Mouse (Mus musculus) brain, adult 2 months (tissue): ENCODE data around the gene Kera.

Source experiments
- DNase-seq: peaks from one replicate; pipeline ENCODE4 v3.0.0; 2011; ENCODE audit warnings: low read depth, low spot score

The Kera gene

GRCm38 (mm10) chr10:97606579-97606978 is at the start of gene Kera:
TSS of gene Kera (plus strand) at chr10:97606879.
- DNase-seq, result no peak

GRCm38 (mm10) chr10:97564957-97565856 is 41.5 kb upstream of the Kera start, which contains the start of gene Lum:
TSS of gene Lum (plus strand) at chr10:97565128.
- DNase-seq, result no peak

GRCm38 (mm10) chr10:97567489-97568135 is 39.1 kb upstream of the Kera start:
- peak; percentile 34 for DNase-seq

GRCm38 (mm10) chr10:97582543-97583231 is 24.0 kb upstream of the Kera start:
- DNase-seq, result peak; percentile 95

GRCm38 (mm10) chr10:97584176-97584575 is 22.5 kb upstream of the Kera start:
- peak; percentile 18 for DNase-seq

- DNase-seq, result no peak
Observed at GRCm38 (mm10) chr10:97587159-97587558, 19.5 kb upstream of the Kera start.

- DNase-seq, result no peak
Observed at GRCm38 (mm10) chr10:97589574-97589973, 17.1 kb upstream of the Kera start.

GRCm38 (mm10) chr10:97591036-97591435 is 15.6 kb upstream of the Kera start:
- no peak for DNase-seq

- no peak for DNase-seq
Observed at GRCm38 (mm10) chr10:97591685-97592084, 15.0 kb upstream of the Kera start.

GRCm38 (mm10) chr10:97595680-97596079 is 11.0 kb upstream of the Kera start:
- DNase-seq, result no peak

- no peak for DNase-seq
Observed at GRCm38 (mm10) chr10:97601744-97602143, 4.9 kb upstream of the Kera start.

- peak; percentile 97 for DNase-seq
Observed at GRCm38 (mm10) chr10:97603256-97603655, 3.4 kb upstream of the Kera start.

GRCm38 (mm10) chr10:97622328-97622727 is 15.6 kb downstream of the Kera start:
- no peak for DNase-seq

- peak; percentile 8 for DNase-seq
Observed at GRCm38 (mm10) chr10:97624381-97624780, 17.7 kb downstream of the Kera start.

GRCm38 (mm10) chr10:97625116-97625515 is 18.4 kb downstream of the Kera start:
- no peak for DNase-seq

GRCm38 (mm10) chr10:97626543-97626942 is 19.9 kb downstream of the Kera start:
- DNase-seq, result no peak

- DNase-seq, result no peak
Observed at GRCm38 (mm10) chr10:97631061-97631460, 24.4 kb downstream of the Kera start.

- no peak for DNase-seq
Observed at GRCm38 (mm10) chr10:97641926-97642325, 35.2 kb downstream of the Kera start.

GRCm38 (mm10) chr10:97643768-97644167 is 37.1 kb downstream of the Kera start, which contains the start of gene Epyc:
TSS of gene Epyc (plus strand) at chr10:97644068.
- no peak for DNase-seq

- no peak for DNase-seq
Observed at GRCm38 (mm10) chr10:97650334-97650733, 43.7 kb downstream of the Kera start.

GRCm38 (mm10) chr10:97659489-97659888 is 52.8 kb downstream of the Kera start:
- no peak for DNase-seq
